Mouse (Mus musculus): Measurements from ENCODE around the gene She.
A peak's percentile ranks its signal among the peaks of the same experiment; 100 is the strongest.
"Not testable (repeated sequence)": the region's sequence is repeated elsewhere in the genome, so short reads cannot be mapped to it uniquely, and the experiment has no call there.

She gene

DNA sequence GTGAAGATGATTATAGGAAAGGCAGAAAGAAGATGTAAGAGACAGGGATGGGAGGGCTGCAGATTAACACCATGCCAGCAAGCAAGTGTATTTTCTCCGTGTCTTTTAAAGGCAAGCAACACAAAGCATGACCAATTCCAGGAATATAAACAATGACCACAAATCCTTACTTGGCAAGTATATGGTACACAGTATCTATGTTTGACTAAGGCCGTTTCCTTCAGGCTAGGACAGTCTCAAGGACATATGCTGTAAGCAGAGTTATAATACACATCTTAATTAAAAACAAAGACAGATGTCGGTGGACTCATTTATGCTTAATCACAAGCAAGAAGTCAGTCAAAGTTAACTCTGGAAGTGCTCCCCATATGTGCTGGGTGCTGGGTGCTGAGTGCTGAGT lies 12.6 kb upstream of the She start:
- no peak for DNase-seq

DNA sequence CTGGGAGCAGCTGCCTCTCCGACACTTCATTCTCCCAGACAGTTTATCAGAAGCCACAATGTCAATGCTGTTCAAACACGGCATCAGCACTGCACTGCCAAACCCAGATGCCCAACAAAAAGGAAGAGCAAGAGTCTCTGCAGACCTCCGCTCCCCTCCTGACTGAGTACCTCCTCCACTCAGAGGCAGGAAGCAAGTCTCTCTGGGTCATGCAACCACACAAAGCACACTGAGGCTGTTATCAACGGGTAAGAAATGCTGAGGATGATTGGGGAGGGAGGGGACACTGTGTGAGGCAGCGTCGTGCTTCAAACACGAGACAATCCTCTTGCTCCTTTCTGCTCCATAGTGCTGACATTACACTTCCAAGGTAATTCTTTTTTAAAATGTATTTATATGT lies 11.3 kb upstream of the She start:
- no peak for DNase-seq

DNA sequence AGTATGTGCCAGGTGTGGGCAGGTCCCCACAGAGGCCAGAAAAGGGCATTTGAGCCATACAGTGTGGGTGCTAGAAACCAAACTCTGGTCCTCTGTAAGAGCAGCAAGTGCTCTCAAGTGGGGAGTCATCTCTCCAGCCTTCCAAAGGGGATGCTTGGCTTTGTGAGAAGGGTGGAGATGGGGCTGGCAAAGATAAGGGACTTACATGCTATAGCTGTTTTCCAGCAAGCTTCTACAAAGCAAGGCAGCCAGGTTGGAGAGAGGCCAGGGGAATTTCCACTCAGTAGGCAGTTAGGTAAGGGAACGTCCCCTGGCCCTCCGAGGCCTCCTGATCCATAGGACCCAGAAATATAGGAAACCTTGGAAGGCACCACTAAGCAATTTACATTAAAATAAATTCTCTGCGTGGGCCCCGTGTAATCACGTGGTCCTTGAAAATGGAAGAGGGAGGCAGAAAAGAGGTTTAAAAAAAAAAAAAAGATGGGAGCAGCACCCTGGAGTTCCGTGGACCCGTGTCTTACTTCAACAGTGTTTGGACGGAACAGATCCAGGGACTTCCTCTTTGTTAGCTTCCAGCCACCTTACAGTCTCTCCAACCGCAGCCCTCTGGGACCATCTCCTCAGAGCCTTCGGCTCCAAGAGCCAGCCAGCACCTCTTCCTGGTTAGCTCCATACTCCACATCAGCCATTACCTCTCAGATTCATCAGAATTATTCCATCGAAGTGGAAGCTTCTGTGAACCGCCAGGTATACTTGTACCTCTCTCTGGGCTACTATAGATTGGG lies 10.7 kb upstream of the She start:
- DNase-seq: no peak

DNA sequence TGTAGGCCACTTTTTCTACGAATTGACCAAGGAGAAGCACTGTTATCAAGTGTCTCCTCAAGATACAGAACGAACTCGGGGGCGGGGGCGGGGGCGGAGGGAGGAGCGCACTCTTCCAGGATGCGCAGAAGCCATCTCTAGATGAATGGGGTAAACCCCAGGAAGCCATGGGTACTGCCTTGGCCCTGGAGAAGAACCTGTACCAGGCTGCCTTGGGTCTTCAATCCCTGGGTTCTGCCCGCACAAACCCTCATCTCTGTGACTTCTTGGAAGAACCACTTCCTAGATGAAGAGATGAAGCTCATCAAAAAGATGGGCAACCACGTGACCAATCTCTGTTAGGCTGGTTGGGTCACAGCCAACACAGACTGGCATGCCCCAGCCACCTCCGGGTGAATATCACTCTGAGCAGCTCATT lies 10.1 kb upstream of the She start:
- DNase-seq: no peak

DNA sequence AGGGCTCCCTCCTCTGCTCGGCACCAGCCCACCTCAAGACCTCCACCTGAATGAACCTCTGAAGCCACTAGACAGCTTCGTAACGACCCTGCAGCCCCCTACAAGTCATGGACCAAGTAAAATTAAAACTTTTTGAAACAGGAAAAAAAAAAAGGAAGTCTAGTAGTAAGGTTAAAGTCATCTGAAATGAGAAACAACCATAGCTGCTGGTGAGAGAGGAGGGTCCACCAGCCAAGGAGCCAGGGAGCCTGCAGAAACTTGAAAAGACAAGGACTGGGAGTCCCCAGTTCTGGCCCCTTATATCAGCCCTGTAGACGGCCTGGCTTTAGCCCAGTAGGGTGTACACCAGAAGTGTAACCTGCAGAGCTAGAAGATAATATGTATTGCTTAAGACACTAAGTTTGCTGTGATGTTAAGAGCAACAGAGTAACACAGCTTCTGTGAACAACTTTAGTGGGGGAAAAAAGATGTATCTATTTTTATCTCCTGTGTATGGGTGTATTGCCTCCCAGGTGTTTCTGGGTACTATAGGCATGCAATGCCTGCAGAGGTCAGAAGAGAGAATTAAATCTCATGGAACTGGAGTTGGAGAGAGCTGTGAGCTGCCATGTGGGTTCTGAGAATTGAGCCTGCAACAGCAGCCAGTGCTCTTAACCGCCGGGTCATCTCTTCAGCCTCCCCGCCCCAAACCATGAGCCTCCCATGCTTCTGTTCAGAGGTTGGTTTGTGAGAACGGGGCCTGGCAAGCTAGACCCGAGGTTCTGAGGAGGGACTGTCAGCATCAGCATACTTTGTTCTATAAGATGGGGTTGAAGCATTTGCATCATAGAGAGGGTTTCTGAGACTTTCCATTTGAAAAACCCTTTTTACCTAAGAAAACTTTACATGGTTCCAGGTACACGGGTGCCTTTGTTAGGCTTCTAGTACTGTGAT lies 9.4 kb upstream of the She start:
- no peak for DNase-seq

DNA sequence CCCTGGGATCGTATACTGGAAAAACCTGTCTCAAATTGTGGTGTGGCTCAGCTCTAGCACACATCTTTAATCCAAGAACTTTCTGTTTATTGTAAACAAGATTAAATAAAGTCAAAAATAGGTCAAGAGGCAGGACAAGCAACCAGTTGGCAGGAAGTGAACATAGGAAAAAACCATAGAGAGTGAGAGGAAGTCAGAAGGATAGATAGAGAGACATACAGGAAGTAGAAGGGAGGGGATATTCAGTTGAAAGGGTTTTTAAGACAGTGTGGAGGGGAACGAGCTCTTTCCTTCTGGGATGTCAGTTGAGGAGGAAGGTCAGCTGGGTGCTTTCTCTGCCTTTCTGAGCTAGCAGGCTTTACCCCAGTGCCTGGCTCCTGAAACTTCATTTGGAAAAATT lies 7.6 kb upstream of the She start:
- DNase-seq: no peak

DNA sequence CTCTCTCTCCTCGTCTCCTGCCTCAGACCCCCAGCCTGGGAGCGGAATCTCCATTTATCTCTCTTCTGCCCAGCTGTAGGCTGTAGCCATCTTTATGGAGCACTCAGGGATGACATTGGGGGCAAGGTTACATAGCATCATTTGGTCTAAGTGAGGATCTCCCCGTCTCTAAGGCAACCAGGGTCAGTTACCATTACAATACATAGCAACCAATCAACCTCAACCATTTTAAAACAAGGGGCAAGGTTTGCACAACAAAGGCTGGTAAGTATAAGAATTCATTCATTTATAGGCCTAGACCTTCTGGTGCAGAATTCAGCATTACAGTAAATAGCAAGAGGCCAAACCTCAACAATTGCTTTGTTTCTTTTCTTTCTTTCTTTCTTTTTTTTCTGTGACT lies 4.9 kb upstream of the She start:
- no peak for DNase-seq

DNA sequence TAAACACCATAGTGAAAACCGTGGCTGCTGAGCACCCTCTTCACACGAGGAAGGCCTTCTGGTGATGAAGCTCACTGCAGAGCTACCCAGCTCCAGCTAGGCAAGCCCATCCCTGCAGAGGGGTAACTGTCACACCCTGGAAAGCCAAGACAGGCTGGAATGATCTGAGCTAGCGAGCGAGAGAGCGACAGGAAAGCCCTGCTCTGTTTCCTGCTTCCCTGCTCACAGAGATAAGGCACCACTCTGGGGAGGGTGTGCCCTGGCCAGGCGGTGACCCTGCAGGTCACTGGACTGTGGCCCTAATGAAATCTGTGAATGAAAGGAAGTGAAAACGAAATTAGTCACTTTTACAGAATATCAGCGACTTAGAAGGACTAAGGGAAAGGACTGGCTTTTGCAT lies 4.2 kb downstream of the She start:
- DNase-seq: no peak

DNA sequence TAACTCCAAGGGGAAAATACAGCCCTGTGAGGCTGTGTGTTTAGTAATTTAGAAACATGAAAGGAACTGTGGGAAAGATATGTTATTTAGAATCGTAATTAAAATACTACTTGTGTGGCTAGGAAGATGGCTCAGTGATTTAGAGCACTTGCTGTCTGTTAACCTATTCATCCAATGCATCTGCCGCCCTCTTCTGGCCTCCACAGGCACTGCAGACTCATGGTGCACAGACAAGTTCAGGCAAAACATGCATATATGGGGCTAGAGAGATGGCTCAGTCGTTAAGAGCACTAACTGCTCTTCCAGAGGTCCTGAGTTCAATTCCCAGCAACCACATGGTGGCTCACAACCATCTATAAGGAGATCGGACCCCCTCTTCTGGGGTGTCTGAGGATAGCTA lies 11.1 kb downstream of the She start:
- DNase-seq: peak; percentile 43 to 75

DNA sequence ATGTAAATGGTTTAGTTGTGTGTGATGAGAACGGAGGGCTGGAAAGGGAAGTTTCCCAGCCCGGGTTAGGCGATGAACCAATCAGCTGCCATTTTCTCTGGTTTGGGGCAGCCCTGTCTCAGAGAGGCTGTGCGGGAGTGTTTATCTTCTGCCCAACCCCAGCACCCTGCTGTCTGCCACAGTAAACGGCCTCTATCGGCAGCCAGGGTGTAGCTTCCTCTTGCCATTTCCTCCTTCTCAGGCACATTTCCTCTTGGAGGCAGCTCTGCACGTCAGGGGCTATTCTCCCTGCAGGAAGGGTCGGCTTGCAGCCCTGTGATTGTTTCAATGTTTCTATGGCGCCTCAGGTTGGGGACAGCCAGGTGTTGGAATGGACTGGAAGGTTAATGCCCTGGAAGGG lies 12.0 kb downstream of the She start:
- DNase-seq: no peak

DNA sequence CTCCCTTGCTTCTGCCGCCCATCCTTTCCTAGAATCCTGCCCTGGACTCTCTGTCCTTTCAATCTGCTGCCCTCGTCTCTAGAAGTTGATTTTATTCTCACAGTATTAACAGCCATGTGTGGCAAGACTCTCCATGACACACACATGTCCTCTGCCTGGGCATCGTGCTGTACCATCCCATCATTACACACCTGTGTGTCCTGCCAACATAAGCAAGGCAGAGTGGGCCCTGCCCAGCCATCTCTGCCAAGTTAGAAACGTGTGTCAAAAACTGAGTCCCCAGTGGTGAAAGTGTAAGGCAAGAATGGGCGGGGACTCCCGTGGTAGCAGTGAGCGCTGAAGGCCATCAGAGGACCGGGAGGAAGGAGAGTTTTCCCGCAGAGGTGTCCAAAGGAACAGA lies 14.6 kb downstream of the She start:
- DNase-seq: no peak

DNA sequence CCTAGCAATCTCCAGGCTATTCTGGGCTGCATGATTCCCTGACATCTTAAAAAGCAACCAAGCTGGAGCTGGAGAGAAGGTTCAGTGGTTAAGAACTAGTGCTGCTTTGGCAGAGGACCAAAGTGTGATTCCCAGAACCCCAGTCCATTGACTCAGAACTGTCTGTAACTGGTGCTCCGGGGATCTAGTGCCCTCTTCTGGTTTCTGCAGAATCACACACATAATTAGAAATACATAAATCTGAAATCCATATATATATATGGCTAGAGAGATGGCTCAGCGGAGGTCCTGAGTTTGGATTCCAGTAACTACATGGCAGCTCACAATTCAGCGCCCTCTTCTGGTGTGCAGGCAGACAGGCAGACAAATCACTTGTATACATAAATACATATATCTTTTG lies 16.0 kb downstream of the She start:
- DNase-seq: no peak

DNA sequence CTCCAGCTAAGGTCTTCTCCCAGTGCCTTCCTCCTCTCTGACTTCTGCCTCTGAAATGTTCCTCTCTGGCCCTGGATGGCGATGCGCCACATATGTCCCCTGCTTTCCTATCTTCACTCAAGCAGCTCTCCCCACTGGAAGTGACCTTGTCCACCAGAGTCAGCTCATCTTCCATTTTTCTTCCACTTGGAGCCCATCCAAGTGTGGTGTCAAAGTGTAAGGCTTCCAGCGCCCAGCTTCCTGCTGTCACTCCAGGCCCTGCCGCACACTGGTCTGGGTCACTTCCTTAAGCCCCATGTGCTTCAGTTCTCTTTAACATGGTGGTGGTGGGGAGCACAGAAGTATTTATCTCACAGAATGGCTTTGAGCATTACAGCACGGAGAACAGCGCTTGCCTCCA lies 16.4 kb downstream of the She start:
- no peak for DNase-seq

DNA sequence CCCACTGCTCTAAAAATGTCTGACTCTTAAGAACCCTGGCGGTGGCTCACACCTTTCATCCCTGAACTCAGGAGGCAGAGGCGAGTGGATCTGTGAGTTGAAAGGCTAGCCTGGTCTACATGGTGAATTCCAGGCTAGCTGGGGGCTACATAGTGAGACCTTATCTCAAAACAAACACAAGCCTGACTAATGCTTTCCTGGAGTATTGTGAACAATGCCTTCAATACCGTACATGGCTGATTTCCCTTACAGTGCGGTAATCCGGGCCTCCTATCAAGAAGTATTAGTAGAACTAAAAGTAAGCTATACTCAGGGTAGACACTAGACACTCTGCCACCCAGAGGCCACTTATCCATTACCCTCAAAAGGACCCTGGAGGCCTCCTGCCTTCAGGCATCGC lies 16.9 kb downstream of the She start:
- no peak for DNase-seq

DNA sequence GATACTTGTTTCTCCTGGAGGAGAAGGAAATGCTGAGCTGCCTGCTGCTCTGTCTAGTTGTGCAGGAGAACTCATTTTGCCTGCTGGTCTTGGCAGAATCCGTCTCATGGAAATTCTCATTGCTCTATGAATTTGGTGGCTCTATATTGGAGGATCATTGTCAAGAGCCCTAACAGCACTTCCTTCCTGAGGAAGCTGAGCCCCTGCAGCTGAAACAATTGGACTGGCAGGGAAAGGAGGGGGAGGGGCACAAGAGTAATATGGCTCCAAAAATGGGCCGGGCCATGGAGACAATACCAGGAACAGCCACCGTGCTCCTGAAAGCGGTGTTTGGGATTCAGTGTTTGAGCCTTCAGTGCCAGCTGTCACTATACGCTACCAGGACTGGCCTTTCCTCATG lies 22.6 kb downstream of the She start:
- peak in 1 of 2 experiments; percentile 49 for DNase-seq

DNA sequence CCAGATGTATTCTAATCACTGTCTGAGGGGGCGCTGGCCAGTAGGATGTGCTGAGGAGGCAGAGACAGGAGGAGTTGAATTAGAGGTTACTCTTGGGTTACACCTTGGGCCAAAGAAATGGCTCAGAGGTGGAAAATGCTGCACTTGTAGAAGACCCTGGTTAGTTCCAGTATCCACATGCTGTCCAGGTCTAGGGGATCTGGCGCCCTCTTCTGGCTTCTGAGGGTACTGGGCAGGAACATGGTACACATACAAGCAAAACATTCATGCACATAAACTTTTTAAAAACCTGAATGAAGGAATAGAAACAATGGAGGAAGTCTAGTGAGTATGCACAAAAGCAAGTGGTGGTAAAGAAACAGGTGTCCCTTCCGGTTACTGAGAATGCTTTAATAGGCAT lies 26.2 kb downstream of the She start:
- peak in 1 of 2 experiments; percentile 59 for DNase-seq

DNA sequence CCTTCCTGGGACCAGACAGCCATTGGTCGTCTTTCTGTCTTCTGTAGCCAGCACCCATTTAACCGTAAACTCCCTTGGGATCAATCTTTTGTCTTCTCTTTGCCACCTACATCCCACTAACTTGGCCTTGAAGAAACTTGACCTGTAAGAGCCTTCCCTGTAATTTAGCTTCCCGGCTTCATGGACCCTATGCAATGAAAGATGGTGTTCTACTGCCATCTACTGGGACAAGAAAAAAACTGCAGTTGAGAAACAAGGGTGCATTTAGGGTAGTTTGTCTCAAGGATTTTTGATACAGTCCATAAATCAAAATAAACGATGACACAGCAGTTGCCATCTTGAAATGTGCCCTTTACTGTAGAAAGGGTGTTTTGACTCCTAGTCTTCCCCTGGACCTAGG lies 27.0 kb downstream of the She start:
- peak in 1 of 2 experiments; percentile 62 for DNase-seq

DNA sequence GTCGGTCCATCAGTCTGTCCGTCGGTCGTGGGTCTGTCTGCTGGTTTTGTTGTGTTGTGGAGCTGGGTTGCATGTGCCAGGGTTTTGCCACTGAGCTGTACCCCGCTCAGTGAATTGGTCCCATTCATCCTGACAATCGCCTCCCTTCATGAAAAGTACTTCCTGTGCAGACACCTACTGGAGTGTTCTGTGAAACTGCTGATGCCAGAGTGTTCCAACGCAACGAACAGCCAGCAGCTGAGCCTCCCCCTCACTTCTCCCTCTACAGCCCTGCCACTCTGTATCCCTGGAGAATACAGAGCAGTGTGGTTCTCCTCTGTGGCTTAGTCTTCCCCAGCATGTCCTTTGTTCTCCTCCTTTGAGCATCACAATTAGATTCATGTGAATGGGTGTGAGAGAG lies 27.7 kb downstream of the She start:
- no peak for DNase-seq

DNA sequence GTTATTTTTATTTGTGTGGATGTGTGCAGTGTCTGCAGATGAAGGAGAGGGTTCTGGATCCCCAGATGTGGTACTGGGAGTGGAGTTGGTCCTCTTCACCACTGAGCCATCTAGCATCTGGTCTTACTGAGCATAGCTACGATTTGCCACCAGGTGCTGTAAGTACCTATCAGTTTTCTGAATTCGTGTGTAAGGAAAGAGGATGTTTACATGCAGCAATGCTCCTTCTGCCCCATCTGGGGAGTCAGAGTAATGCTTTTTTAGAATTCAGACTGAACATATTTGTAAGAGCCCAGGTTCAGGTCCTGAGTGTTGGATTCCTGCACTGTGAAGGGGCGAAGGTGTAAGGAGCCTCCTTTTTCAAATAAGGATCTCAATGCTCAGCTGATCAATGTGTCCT lies 28.8 kb downstream of the She start:
- DNase-seq: no peak

DNA sequence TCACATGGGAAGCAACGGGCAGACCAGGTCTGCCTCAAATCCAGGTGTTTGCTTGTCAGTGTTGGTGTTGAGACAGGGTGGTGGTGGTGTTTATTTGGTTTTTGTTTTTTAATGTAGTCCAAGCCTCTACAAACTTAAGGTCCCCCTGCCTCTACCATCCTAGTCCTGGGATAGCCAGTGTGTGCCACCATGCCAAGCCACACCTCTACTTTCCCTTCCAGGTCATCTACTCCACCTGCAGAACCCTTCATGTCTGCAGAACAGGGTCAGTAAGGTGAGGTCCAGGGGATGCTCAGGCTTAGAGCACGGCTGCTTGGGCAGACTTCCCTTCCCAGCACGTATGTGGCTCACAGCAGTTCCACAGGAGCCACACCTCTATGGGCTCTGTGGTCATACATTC lies 29.2 kb downstream of the She start:
- DNase-seq: no peak

DNA sequence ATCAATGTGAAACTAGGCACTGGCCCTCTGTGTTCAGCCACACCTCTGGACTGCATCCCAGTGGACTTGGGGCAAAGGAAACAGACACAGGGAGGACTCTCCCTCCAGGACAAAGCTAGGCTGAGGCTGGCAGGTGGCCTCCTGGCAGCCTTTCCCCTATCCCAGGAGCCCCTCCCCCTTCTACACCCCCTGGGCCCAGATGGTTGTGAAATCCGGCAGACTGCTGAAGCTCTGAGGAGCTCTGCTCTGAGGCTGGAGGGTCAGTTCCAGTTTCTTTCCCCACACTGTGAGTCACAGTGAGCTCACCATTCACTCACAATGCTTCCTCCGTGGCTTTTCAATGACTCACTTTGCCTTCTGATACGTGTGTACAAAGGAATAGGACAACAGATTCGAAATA lies 29.9 kb downstream of the She start:
- DNase-seq: peak; percentile 57 to 68

DNA sequence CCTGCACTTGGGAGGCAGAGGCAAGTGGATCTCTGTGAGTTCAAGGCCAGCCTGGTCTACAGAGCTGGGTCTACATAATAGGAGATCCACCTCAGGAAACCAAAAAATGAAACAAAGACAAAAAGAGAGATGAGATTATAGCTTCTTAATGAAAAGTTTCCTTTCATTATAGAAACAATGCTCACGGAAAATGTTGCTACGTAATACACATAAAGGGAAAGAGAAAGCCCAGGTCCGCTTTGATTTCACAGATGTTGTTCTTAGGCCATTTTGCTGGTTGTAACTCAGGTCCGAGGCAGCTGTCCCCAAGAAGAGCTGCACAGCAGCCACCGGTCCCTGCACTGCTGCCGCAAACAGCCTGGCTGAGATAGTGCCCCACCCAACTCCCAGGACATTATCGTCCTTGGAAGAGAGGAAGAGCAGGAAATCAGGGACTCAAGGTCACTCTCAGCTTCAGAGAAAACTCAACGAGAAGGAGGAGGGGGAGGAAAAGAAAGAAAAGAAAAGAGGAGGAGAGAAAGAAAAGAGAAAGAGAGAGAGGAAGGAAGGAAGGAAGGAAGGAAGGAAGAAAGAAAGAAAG lies 31.1 kb downstream of the She start:
- no peak for DNase-seq

DNA sequence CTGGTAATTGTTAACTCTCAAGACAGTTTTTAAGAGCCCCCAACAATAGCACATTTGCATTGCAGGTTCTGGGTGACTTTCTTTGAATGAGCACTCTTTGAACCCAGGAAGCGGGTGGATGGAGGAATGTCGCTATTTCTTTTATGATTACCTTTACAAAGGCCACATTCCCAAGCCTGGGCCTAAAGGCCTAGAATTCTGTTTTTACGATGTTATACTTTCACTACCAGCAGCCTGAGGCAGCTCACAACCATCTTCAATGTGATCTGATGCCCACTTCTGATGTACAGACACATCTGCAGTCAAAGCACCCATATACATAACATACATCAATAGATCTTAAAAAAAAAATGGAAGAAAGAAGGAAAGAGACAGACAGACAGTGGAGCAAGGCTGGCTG lies 32.1 kb downstream of the She start:
- DNase-seq: not testable (repeated sequence)
